Mouse (Mus musculus) c-Kit-positive CD71-positive TER-119-negative erythroid progenitor cells, embryonic 14.5 days (primary cell): ENCODE measurements around the gene Hddc3.

ENCODE experiments used
- DNase-seq: peaks from one replicate; pipeline ENCODE4 v3.0.0-alpha.2; 2013; ENCODE audit warnings: low read depth

Hddc3 gene

DNA sequence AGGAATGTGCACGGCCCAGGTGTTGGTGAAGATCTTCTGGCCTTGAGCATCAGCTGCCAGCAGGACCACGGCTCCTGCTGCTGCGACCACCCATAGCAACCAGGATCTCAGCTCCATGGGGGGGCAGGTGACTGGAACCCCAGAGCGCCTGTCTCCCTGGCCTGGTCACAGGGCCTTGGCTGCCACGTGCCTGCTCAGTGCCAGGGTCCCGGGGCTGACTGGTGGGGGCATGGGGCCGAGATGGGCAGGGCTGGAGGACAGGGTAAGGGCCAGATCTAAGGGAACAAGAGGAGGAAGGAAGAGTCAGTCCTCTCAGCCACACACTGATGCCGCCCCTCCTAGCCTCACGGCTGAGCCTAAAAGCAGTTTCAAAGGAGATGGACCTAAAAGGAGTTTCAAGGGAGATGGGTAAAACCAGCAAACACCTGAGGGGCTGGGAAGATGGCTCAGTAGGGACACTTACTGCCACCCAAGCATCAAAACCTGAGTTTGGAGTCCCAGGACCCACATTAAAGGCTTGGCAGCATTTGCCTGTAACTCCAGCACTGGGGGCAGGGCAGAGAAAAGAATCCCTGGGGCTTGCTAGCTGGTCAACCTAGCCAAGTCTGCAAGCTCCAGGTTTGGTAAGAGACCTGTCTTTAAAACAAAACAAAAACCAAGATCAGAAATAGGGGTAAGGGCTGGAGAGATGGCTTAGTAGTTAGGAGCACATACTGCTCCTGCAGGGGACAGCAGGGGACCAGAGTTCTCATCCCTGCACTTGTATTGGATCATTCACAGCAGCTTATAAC lies 55.9 kb downstream of the Hddc3 start:
- DNase-seq = no peak

- no peak for DNase-seq
These were observed 57.2 kb downstream of the Hddc3 start for GRCm38 (mm10) chr7:80400099-80400498.
